Mouse (Mus musculus) urinary bladder, adult 2 months (tissue): ENCODE measurements around the gene Col8a2. TPM values are rescaled to one million over a fixed set of nuclear protein-coding genes. Genes with fewer than 3 reads are reported as not detected.

Experiments used
- DNase-seq: peaks from one replicate; pipeline ENCODE4 v3.0.0; 2022; ENCODE audit warnings: low spot score
- polyA plus RNA-seq: library from polyadenylated mRNA; depleted of rRNA; stranded (reverse); fragments of >200 nt; gene quantifications from 2 replicates; pipeline ENCODE4 v1.2.3, GENCODE M21; 2012; rRNA removed

Col8a2 gene
- polyA plus RNA-seq, result 17.6 and 22.6 TPM in 2 replicates

- DNase-seq, result no peak
Measured at GRCm38 (mm10) chr4:126286492-126286891, at the start of gene Col8a2. Gene Col8a2, plus strand, starts transcription at chr4:126286793.

- DNase-seq, result no peak
Measured at GRCm38 (mm10) chr4:126237721-126238242, 48.8 kb upstream of the Col8a2 start.

- no peak for DNase-seq
Measured at GRCm38 (mm10) chr4:126239862-126240475, 46.6 kb upstream of the Col8a2 start.

- DNase-seq, result no peak
Measured at GRCm38 (mm10) chr4:126241956-126242355, 44.6 kb upstream of the Col8a2 start.

DNA sequence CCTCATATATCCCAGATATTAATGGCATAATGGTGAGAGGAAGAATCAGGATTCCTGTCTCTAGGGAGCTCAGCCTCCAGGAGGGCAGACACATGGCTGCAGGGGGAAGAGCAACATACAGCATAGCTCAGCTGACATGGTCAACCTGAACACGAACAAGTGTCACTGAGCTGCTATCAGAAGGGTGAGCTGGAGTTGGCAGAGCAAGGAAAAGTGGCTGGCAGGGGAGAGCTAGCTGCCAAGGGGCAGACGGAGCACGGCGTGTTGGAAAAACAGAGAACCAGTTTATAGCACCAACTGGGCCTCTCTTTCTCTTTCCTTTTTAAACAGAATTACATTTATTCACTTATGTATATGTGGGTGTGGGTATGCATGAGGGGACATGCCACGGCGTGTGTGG lies 44.1 kb upstream of the Col8a2 start:
- DNase-seq, result no peak

- DNase-seq, result no peak
Measured at GRCm38 (mm10) chr4:126246202-126246889, 40.2 kb upstream of the Col8a2 start.

GRCm38 (mm10) chr4:126248261-126248868 lies 38.2 kb upstream of the Col8a2 start:
- DNase-seq, result no peak

GRCm38 (mm10) chr4:126250659-126251058 lies 35.9 kb upstream of the Col8a2 start:
- no peak for DNase-seq

GRCm38 (mm10) chr4:126251655-126252254 lies 34.8 kb upstream of the Col8a2 start:
- DNase-seq, result no peak

DNA sequence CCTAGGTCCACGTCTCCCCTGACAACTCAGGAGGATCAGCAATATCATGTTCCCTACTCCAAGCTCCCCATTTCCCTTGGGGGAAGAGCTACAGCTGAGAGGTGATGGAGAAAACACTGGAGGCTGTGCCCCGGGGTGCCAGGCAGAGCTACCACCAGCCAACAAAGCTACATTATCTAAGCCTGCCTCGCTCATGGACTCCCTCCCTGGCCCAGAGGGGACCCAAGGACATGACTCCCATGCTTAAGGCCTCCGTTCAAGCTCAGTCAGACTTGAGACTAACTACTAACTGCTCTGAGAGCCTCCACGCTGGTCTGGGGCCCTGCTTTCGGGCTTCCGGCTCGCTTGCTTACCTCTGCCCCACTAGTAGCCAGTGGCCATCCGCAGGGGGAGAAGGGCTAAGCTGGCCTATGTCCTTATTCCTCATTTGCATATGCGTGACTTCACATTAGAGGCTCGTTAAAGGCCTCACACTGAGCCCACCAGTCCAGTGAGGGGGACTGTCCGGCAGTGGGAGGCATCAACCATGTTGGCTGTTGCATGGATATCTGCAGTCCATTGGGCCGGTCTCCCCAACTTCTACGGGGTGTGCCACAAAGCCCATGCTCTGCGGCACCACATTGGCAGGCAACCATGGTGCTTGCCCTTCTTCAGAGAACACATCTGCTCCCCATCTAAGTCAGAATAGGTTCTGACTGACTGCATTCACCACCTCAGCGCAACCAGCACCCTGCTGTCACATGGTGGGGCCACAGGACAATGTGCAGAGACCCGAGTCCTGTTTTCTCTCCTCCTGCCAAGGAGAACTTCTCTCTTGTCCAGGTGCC lies 34.0 kb upstream of the Col8a2 start:
- DNase-seq, result no peak

DNA sequence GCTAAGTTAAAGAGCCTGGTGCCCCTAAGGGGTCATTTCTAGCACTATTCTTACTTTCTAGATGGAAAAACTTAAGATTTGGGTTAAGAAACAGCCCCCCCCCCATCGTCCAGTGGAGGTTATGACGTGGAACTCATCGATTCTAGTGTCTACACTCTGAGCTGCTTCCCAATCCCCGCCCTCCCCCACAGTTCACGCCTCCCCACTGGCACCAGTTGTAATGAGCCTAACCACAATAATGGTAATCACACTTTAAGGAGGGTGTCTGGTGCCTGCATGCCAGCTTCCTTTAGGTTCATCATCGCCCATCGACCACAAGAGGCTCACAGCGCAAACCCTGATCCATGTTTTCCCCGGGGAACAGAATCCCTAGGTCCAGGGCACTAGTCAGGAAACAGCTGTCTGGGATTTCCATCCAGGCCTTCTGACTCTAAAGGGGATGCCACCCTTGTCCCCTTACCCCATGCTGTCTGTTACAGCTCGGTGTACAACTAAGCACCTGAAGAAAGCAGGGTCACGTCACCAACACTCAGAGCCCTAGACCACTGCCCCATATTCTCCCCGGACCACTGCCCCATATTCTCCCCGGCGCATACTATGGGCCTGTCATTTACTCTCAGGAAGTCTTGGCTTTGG lies 32.8 kb upstream of the Col8a2 start:
- DNase-seq, result no peak

GRCm38 (mm10) chr4:126254315-126255112 lies 32.1 kb upstream of the Col8a2 start:
- DNase-seq, result no peak

DNA sequence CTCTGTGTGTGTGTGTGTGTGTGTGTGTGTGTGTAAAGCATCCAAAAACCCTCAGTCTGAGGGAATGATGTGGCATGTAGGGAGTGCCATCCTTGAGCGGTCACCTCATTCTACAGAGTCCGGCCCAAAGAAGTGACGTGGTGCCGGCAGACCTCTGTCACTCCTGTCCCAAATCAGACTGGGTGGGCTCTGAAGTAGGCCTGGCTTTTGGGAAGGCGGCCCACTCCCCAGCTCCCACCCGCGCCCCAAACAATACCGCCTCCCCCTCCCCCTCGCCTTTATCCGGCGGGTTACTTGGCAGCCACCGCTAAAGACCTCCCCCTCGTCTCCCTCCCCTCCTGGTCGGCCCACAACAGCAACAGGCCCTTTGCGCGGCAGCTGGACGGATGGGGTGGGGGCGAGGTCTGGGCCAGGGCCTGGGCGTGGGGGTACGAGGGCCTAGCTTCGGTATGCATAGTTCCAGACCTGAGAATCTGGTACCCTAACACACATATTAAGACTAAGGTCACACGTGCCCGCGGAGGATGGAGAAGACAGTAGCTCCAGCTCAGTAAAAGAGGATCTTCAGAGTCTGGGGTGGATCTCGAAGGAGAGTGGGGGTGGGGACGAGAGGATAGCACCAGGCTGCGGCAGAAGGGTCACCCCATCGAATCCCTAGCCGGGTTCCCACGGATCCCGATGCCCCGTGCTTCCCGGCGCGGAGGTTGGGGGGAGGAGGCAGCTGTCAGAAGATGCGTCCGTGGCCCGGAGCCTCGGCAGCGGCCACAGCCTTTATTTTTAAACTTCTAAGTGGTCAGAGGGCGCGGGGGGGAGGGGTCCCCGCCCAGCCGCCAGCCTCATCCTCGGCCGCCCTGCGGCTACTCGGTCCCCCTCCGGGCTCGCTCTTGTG lies 31.2 kb upstream of the Col8a2 start:
- no peak for DNase-seq

DNA sequence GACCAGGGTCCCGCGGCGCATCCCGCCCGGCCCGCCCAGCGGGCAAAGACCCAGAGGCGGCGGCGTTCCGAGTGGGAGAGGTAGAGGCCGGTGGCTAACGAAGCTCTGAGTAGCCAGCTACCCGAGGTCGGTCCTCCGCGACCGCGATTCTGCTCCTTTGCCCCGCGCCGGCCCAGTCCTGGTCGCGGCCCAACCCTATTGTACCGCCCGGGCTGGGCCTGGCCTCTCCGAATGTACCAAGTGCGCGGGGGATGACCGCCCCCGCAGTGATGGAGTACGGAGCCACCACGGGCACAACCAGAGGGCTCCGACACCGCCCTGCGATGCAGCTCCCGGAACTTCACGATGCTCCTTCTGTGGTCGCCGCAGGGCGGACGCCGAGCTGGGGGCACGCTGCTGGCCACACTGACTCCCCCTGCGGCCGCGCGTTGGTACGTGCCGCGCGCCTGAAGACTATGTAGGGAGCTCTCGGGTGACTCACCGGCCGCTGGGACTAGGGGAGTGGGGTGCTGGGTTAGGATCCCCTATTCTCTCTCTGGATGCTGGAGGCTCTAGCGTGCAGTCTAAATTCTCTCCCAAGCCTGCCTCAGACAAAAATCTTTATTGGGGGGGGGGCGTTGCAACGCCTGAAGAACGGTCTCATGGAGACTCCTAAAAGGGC lies 30.3 kb upstream of the Col8a2 start, which contains the start of gene Map7d1:
Gene Map7d1, minus strand, starts transcription at position 213 of the 661 bp plus-strand sequence.
- DNase-seq, result peak; percentile 96

DNA sequence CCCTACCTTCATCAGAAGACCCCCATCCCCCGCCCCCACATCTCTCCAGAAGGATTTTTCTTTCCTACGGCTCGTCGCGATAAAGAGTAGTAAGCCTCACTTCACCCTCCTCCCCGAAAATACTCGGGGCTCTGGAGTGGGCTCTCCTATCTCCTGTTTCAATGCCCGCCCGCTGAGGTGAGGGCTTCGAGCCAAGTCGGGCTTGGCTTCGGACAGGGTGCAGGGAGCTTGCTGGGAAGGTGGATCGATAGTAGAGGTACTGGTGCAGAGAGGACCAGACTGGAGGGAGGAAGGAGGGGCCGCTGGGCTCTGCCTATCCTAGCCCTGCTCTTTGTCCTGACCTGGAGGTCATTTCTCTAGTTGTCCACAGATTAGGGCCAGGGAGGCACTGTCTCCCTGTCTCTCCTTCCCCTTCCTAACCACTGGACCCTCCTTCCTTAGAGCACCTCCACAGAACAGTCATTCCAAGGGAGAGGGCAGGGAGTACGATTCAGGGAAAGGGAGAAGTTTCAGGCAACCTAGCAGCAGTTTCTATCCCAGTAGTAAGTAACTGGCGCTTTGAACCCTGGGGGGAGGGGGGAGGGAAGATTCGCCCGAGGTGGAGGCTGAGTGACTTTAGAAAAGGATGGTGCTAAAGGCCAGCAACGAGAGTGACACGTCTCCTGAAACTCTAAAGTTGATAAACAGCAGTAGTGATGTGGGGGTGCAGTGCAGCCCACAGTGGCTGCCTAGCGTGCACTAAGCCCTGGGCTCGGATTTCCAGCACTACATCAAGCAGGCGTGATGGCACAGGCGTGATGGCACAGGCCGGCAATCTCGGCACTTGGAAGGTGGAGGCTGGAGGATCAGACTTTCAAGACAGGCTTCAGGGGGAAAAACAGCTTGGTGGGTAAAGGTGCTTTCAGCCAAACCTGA lies 29.4 kb upstream of the Col8a2 start:
- no peak for DNase-seq

GRCm38 (mm10) chr4:126259063-126259462 lies 27.5 kb upstream of the Col8a2 start:
- DNase-seq, result no peak

GRCm38 (mm10) chr4:126259523-126260160 lies 27.0 kb upstream of the Col8a2 start:
- no peak for DNase-seq
